Mouse (Mus musculus): ENCODE measurements around the gene Smim13. TPM values are rescaled to one million over a fixed set of nuclear protein-coding genes. Genes with fewer than 3 reads are reported as not detected.

Gene Smim13
- total RNA-seq, 2 experiments from 2014 or later: 165 to 181 TPM

DNA sequence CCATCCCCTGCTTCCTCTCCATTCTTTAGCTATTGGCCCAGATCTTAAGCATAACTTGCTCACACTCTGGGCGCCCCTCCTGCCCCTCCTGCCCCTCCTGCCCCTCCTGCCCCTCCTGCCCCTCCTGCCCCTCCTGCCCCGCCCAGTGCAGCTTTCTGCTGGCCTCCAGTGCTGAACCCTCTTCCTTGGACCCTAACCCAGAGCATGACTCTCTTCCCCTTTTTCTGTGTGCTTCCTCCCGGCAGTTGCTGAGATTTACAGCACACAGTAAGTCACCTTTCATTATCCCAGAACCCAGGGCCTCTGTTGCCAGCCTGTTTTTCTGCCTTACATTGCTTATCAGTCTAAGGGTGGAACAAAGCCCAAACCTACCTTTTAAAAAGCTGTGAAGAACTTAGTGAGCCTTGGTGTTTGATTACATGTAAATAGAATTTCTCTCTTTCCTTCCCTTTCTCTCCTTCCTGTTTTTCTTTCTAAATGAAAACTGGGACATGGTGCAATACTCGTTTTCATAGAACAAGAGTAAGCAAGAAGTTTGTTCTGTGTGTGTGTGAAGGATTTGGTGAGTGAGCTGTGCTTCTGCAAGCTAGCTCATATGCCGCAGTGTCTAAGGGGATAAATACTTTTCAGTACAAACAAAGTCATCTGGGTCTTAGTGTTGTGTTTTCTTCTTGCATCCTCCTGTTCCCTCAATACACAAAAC is 13.8 kb downstream of the Smim13 start:
- Histone ChIP-seq H3K4me3 (no peak overlapping the region), H3K27ac (no peak overlapping the region)
- no peak for TF ChIP-seq CTCF (IDR thresholded peaks at IDR 0.05)
- DNase-seq (ENCODE audit: extremely low spot score in 1 of 2, low spot score in 2 of 2): no peak
- intact Hi-C loops (cut with DNase I): no loop called here

GRCm38 (mm10) chr13:41267827-41268408 is 18.3 kb downstream of the Smim13 start:
- H3K4me3 ChIP-seq: no peak overlapping the region
- H3K27ac ChIP-seq: no peak overlapping the region
- no peak for TF ChIP-seq CTCF (IDR thresholded peaks at IDR 0.05)
- peak; percentile 34 to 47 for DNase-seq (ENCODE audit: extremely low spot score in 1 of 2, low spot score in 2 of 2)
- intact Hi-C loops (cut with DNase I): no loop called here

DNA sequence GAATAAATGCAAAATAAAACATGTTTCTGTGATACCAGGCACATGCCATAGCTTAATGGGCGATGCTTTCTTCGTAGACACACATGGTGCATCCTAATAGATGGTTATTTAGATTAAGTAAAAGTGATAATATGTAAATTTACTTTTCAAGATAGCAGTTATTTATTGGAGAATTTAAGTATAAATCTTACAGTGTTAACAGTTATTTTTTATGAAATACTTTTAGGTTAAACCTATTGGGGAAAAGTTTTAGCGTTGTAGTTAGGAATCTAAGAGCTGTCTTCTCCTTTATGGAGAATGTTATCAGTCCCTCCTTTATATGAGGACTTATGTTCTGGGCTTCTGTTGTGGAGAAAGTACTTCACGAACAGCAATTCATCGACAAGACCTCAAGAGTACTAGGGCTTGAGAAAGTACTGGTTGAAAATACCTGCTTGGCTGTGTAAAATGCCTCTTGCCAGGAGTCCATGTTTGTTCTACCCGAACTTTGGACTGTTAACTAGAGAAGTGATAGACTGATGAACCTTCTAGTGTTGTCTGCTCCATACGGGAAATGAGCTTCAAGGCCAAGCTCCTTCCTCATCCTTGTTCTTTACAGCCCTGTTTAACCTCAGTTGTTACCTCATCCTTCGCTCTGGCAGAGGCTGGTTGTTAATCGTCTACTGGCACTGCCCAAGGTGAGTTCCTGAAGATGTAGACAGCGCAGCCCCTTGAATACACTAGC is 24.4 kb downstream of the Smim13 start, which contains the start of gene Gm17364:
Gm17364 (minus strand) TSS at position 51 of the 724 bp plus-strand sequence.
- no peak within 1 kb of the TSS for H3K27ac ChIP-seq
- intact Hi-C loops (cut with DNase I): no loop called here
- TF ChIP-seq CTCF (IDR thresholded peaks at IDR 0.05): no peak
- no peak within 1 kb of the TSS for H3K4me3 ChIP-seq
- no peak for DNase-seq (ENCODE audit: extremely low spot score in 1 of 2, low spot score in 2 of 2)

DNA sequence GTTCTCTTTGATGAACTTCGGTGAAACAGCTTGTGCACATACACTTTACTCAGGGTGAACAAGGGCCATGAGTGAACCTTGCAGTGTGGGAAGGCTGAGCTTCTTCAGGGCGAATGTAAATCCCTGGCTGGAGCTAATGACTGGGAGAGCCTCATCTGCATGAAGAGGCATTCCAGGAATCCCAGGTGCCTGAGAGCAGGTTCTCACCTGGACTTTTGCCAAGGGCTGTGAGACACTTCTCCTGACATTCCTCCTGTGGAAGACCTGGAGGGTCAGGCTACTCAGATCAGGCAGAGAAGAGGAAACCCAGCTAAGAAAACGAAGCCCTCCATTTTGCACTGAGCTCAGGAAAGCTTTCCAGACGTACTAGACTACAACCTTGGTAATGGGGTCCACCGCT is 31.1 kb downstream of the Smim13 start:
- Histone ChIP-seq H3K4me3 (no peak overlapping the region), H3K27ac (no peak overlapping the region)
- TF ChIP-seq CTCF (IDR thresholded peaks at IDR 0.05): no peak
- intact Hi-C loops (cut with DNase I): no loop called here
- DNase-seq (ENCODE audit: extremely low spot score in 1 of 2, low spot score in 2 of 2): no peak

GRCm38 (mm10) chr13:41283256-41283655 is 33.6 kb downstream of the Smim13 start:
- intact Hi-C loops (cut with DNase I): loop anchor here (1.0 to 2.0 kb wide), 2 partner anchors 289 to 352 kb away; no protein-coding TSS in a partner anchor
- Histone ChIP-seq H3K4me3 (no peak overlapping the region), H3K27ac (no peak overlapping the region)
- DNase-seq (ENCODE audit: extremely low spot score in 1 of 2, low spot score in 2 of 2): peak; percentile 71 to 73
- TF ChIP-seq CTCF (IDR thresholded peaks at IDR 0.05): peak; percentile 74

DNA sequence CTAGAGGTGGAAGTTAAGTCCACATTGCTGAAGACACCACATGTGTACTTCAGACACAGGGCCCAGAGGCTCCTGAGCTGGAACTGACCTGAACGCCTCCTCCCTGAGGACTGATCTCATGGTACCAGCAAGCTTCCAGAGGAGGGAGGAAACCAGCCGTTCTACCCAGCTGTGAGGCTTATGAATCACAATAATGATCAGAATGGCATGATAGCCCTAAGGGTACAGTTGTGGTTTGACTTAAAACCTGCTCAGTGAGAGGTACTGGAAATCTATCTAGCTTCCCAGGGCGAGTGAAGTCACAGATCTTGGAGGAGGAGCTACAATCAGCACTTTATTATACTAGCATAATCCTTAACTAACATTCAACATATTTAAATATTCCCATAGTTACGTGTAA is 35.8 kb downstream of the Smim13 start:
- Histone ChIP-seq H3K4me3 (no peak overlapping the region), H3K27ac (no peak overlapping the region)
- no peak for TF ChIP-seq CTCF (IDR thresholded peaks at IDR 0.05)
- intact Hi-C loops (cut with DNase I): no loop called here
- DNase-seq (ENCODE audit: extremely low spot score in 1 of 2, low spot score in 2 of 2): no peak

GRCm38 (mm10) chr13:41286285-41286684 is 36.6 kb downstream of the Smim13 start:
- no peak for DNase-seq (ENCODE audit: extremely low spot score in 1 of 2, low spot score in 2 of 2)
- Histone ChIP-seq H3K4me3 (no peak overlapping the region), H3K27ac (no peak overlapping the region)
- no peak for TF ChIP-seq CTCF (IDR thresholded peaks at IDR 0.05)
- intact Hi-C loops (cut with DNase I): no loop called here

DNA sequence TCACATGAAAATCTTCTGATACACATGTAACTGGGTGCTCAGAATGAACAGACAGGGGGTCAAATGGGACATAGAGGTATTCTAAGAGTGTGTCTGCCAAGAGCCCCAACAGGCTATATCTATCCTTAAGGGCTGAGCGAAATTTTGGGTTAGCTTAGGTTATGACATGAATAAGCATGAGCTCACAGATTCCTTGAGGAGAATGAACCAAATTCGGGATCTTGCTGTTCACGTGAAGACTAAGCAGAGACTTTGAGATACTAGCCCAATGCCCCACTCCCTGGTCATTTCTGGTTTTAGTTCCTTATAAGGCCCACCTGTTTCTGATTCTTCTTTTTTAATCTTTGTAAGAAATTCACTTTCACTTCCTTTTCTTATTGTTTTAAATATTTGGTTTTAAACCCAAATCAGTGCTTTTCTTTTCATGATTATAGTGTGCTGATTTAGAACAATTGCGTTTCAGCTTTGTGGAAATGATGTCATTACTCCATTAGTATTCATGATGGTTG is 41.9 kb downstream of the Smim13 start:
- no peak for DNase-seq (ENCODE audit: extremely low spot score in 1 of 2, low spot score in 2 of 2)
- Histone ChIP-seq H3K4me3 (no peak overlapping the region), H3K27ac (no peak overlapping the region)
- intact Hi-C loops (cut with DNase I): no loop called here
- TF ChIP-seq CTCF (IDR thresholded peaks at IDR 0.05): no peak

- no peak for TF ChIP-seq CTCF (IDR thresholded peaks at IDR 0.05)
- H3K4me3 ChIP-seq: no peak overlapping the region
- intact Hi-C loops (cut with DNase I): no loop called here
- DNase-seq (ENCODE audit: extremely low spot score in 1 of 2, low spot score in 2 of 2): no peak
- H3K27ac ChIP-seq: no peak overlapping the region
Observed at GRCm38 (mm10) chr13:41293595-41293994, 44.0 kb downstream of the Smim13 start.

DNA sequence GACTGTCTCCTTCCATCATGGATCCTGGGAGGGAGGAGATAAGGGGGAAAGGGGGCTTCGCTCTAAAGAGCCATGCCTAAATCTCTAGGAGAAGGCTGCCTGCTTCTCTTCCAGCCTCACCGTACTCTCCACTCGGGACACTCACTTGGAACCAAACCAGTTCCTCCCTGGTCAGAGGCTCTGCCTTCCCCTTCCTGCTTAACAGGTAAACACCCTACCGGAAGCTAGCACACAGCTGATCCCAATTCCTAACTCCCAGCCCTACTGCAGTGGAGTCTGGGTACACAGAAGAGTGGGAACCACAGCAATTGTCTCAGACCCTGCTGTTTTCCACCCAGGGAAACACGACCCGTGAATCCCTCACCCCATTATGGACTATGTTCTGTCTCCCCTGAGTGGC is 46.2 kb downstream of the Smim13 start:
- Histone ChIP-seq H3K4me3 (no peak overlapping the region), H3K27ac (no peak overlapping the region)
- no peak for TF ChIP-seq CTCF (IDR thresholded peaks at IDR 0.05)
- intact Hi-C loops (cut with DNase I): no loop called here
- DNase-seq (ENCODE audit: extremely low spot score in 1 of 2, low spot score in 2 of 2): no peak

- no peak for TF ChIP-seq CTCF (IDR thresholded peaks at IDR 0.05)
- H3K4me3 ChIP-seq: no peak overlapping the region
- intact Hi-C loops (cut with DNase I): no loop called here
- DNase-seq (ENCODE audit: extremely low spot score in 1 of 2, low spot score in 2 of 2): no peak
- no peak overlapping the region for H3K27ac ChIP-seq
Observed at GRCm38 (mm10) chr13:41296396-41296795, 46.8 kb downstream of the Smim13 start.

DNA sequence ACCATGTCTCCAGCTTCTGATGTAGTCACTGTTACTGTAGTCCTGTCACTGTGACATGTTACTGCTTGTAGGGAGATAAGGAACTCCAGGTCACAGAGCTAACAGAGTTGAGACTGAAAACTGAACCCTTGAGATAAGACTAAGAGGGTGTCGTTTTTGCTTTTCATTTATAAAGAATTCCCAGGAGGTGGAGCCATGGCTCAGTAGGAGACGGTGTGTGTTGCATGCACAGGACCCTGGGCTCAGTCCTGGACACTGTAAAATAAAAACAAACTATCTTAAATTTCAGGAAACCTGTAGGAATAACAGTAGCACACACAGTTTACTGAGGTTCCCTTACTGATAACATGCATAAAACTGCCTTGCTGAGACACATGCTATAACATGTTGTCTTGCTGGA is 48.9 kb downstream of the Smim13 start:
- Histone ChIP-seq H3K4me3 (no peak overlapping the region), H3K27ac (no peak overlapping the region)
- intact Hi-C loops (cut with DNase I): no loop called here
- no peak for DNase-seq (ENCODE audit: extremely low spot score in 1 of 2, low spot score in 2 of 2)
- no peak for TF ChIP-seq CTCF (IDR thresholded peaks at IDR 0.05)
